Mouse (Mus musculus): ENCODE measurements at regions not wholly inside any gene's neighbourhood (a gene's known extent, or its start where the extent isn't known, plus 50 kb on each side); places are given as distances from the start of the nearest gene placed in this dataset.

DNA sequence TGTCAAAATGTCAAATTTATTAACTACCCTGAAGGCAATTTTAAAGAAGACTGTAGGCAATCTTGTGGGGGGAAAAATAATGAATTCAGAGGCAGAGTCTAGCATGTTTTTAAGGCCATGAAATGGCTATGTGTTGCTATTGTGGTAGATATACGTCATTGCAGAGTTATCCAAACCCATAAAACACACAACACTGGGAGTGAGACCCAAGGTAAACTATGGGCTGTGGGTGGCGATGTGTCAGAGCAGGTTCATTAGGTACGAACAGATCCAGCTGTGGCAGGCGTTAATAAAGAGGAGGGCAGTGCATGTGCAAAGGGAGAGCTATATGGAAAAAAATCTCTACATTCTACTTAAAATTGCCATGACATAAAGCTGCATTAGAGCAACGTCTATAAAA is 189.4 kb upstream of the Btg1 start:
- 90% methylated on average over 5 of the region's 5 CpGs for WGBS
- no peak for DNase-seq (ENCODE audit: low spot score)
- Histone ChIP-seq H3K4me3 (ENCODE audit: low read depth, low read length) (no peak overlapping the region), H3K36me3 (ENCODE audit: control insufficient read depth, insufficient read depth, low read length) (no peaks in the 10 kb centered on the region), H3K9me3 (ENCODE audit: control insufficient read depth, low read length) (no peaks in the 10 kb centered on the region), H3K27ac (ENCODE audit: low read depth, low read length) (no peak overlapping the region), H3K27me3 (ENCODE audit: control insufficient read depth, insufficient read depth, low read length) (no peaks in the 10 kb centered on the region), H3K4me1 (replicated peaks; ENCODE audit: control insufficient read depth, insufficient read depth, low read length) (no peaks in the 10 kb centered on the region), H3K9ac (ENCODE audit: low read length) (no peak overlapping the region), H3K4me2 (ENCODE audit: low read depth, low read length, severe bottlenecking) (no peak overlapping the region)
- ATAC-seq (replicated peaks; ENCODE audit: low FRiP score) = no peak

DNA sequence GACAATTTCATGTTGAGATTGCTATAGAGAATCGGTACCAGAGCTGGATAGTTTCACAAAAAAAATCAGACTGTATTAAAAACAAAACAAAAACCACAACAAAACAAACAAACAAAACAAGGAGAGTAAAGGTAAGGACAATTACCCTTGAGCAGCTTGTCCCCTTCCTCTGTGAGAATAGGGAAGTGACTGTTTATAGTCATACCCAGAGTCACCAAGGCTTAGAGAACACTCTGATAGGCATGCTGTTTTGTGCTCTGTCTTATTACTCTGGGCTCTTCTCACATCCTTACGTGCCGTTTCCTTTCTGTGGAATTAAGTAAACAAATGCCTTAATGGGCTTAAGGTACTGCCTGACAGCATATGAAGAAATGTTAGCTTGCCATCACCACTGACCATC is 186.7 kb upstream of the Btg1 start:
- WGBS = 86% methylated on average over 3 of the region's 3 CpGs
- H3K27me3 ChIP-seq (ENCODE audit: control insufficient read depth, insufficient read depth, low read length) = no peaks in the 10 kb centered on the region
- no peak overlapping the region for H3K4me3 ChIP-seq (ENCODE audit: low read depth, low read length)
- no peak overlapping the region for H3K9ac ChIP-seq (ENCODE audit: low read length)
- H3K36me3 ChIP-seq (ENCODE audit: control insufficient read depth, insufficient read depth, low read length) = no peaks in the 10 kb centered on the region
- ATAC-seq (replicated peaks; ENCODE audit: low FRiP score) (no peak), DNase-seq (ENCODE audit: low spot score) (no peak)
- H3K4me2 ChIP-seq (ENCODE audit: low read depth, low read length, severe bottlenecking) = no peak overlapping the region
- H3K27ac ChIP-seq (ENCODE audit: low read depth, low read length) = no peak overlapping the region
- H3K4me1 ChIP-seq (replicated peaks; ENCODE audit: control insufficient read depth, insufficient read depth, low read length) = no peaks in the 10 kb centered on the region
- no peaks in the 10 kb centered on the region for H3K9me3 ChIP-seq (ENCODE audit: control insufficient read depth, low read length)

- WGBS = 89% methylated on average over 6 of the region's 6 CpGs
- Histone ChIP-seq H3K27ac (ENCODE audit: low read depth, low read length) (no peak overlapping the region), H3K4me2 (ENCODE audit: low read depth, low read length, severe bottlenecking) (no peak overlapping the region), H3K4me3 (ENCODE audit: low read depth, low read length) (no peak overlapping the region), H3K9me3 (ENCODE audit: control insufficient read depth, low read length) (no peaks in the 10 kb centered on the region), H3K27me3 (ENCODE audit: control insufficient read depth, insufficient read depth, low read length) (no peaks in the 10 kb centered on the region), H3K4me1 (replicated peaks; ENCODE audit: control insufficient read depth, insufficient read depth, low read length) (no peaks in the 10 kb centered on the region), H3K36me3 (ENCODE audit: control insufficient read depth, insufficient read depth, low read length) (no peaks in the 10 kb centered on the region), H3K9ac (ENCODE audit: low read length) (no peak overlapping the region)
- DNase-seq (ENCODE audit: low spot score) = no peak
- ATAC-seq (replicated peaks; ENCODE audit: low FRiP score) = no peak
Observed at GRCm38 (mm10) chr10:96435109-96435508, 181.7 kb upstream of the Btg1 start.

- Histone ChIP-seq H3K4me2 (ENCODE audit: low read depth, low read length, severe bottlenecking) (no peak overlapping the region), H3K27ac (ENCODE audit: low read depth, low read length) (no peak overlapping the region), H3K4me1 (replicated peaks; ENCODE audit: control insufficient read depth, insufficient read depth, low read length) (no peaks in the 10 kb centered on the region), H3K27me3 (ENCODE audit: control insufficient read depth, insufficient read depth, low read length) (no peaks in the 10 kb centered on the region), H3K36me3 (ENCODE audit: control insufficient read depth, insufficient read depth, low read length) (no peaks in the 10 kb centered on the region), H3K9ac (ENCODE audit: low read length) (no peak overlapping the region), H3K4me3 (ENCODE audit: low read depth, low read length) (no peak overlapping the region), H3K9me3 (ENCODE audit: control insufficient read depth, low read length) (no peaks in the 10 kb centered on the region)
- ATAC-seq (replicated peaks; ENCODE audit: low FRiP score) (no peak), DNase-seq (ENCODE audit: low spot score) (no peak)
- 93% methylated on average over 11 of the region's 11 CpGs for WGBS
Observed at GRCm38 (mm10) chr10:96438398-96439103, 178.3 kb upstream of the Btg1 start.

DNA sequence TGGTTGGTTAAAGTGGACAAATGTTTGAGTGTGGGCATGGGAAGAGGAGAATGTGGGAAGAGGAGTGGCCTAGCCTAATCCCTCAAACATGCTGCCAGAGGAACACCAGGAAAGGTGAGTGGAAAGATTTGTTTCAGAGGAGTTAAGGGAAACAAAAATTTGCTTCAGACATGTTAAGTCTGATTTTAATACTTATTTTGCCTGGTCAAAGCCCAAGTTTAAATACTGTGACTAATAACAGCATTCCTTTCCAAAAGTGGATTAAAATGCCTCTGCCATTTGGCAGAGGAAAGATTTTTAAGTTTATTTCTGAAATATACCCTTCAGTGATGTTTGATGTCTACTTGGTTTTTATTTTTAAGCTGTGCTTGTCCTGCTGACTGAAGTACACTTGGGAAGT is 174.6 kb upstream of the Btg1 start:
- Histone ChIP-seq H3K9me3 (ENCODE audit: control insufficient read depth, low read length) (no peaks in the 10 kb centered on the region), H3K4me1 (replicated peaks; ENCODE audit: control insufficient read depth, insufficient read depth, low read length) (no peaks in the 10 kb centered on the region), H3K27me3 (ENCODE audit: control insufficient read depth, insufficient read depth, low read length) (no peaks in the 10 kb centered on the region), H3K4me3 (ENCODE audit: low read depth, low read length) (no peak overlapping the region), H3K9ac (ENCODE audit: low read length) (no peak overlapping the region), H3K27ac (ENCODE audit: low read depth, low read length) (no peak overlapping the region), H3K36me3 (ENCODE audit: control insufficient read depth, insufficient read depth, low read length) (no peaks in the 10 kb centered on the region), H3K4me2 (ENCODE audit: low read depth, low read length, severe bottlenecking) (no peak overlapping the region)
- DNase-seq (ENCODE audit: low spot score) (no peak), ATAC-seq (replicated peaks; ENCODE audit: low FRiP score) (no peak)

DNA sequence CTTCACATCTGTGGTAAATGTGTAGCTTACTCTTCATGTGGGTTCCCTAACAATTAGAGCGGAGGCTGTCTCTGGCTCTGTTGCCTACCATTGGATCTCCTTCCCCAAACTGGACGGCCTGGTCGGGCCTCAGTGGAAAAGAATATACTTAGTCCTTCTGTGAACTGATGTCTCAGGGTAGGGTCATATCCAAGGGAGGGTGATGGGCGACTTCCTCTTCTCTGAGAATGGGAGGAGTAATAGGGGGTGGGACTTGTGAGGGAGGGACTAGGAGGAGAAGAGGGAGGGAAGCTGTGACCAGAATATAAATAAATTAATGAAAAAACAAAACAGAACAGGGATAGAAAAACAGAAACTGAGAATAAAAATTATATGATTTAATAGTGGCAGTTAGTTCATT is 166.5 kb upstream of the Btg1 start:
- no peak overlapping the region for H3K27ac ChIP-seq (ENCODE audit: low read depth, low read length)
- no peak overlapping the region for H3K4me3 ChIP-seq (ENCODE audit: low read depth, low read length)
- WGBS = 94% methylated on average over 4 of the region's 4 CpGs

GRCm38 (mm10) chr10:96454857-96455256 is 161.9 kb upstream of the Btg1 start:
- H3K4me3 ChIP-seq (ENCODE audit: low read depth, low read length) = no peak overlapping the region
- H3K9ac ChIP-seq (ENCODE audit: low read length) = no peak overlapping the region
- no peaks in the 10 kb centered on the region for H3K36me3 ChIP-seq (ENCODE audit: control insufficient read depth, insufficient read depth, low read length)
- ATAC-seq (replicated peaks; ENCODE audit: low FRiP score) (no peak), DNase-seq (ENCODE audit: low spot score) (no peak)
- H3K27me3 ChIP-seq (ENCODE audit: control insufficient read depth, insufficient read depth, low read length) = no peaks in the 10 kb centered on the region
- H3K4me2 ChIP-seq (ENCODE audit: low read depth, low read length, severe bottlenecking) = no peak overlapping the region
- no peaks in the 10 kb centered on the region for H3K9me3 ChIP-seq (ENCODE audit: control insufficient read depth, low read length)
- WGBS = 93% methylated on average over 6 of the region's 6 CpGs
- no peak overlapping the region for H3K27ac ChIP-seq (ENCODE audit: low read depth, low read length)
- H3K4me1 ChIP-seq (replicated peaks; ENCODE audit: control insufficient read depth, insufficient read depth, low read length) = no peaks in the 10 kb centered on the region; the same call in 1 of the 2 replicates

More for the DNA sequence above, 166.5 kb upstream of the Btg1 start:
- Histone ChIP-seq H3K9ac (ENCODE audit: low read length) (no peak overlapping the region), H3K9me3 (ENCODE audit: control insufficient read depth, low read length) (no peaks in the 10 kb centered on the region), H3K36me3 (ENCODE audit: control insufficient read depth, insufficient read depth, low read length) (no peaks in the 10 kb centered on the region), H3K4me1 (replicated peaks; ENCODE audit: control insufficient read depth, insufficient read depth, low read length) (no peaks in the 10 kb centered on the region), H3K27me3 (ENCODE audit: control insufficient read depth, insufficient read depth, low read length) (no peaks in the 10 kb centered on the region), H3K4me2 (ENCODE audit: low read depth, low read length, severe bottlenecking) (no peak overlapping the region)
- DNase-seq (ENCODE audit: low spot score) (no peak), ATAC-seq (replicated peaks; ENCODE audit: low FRiP score) (no peak)

- Histone ChIP-seq H3K27ac (ENCODE audit: low read depth, low read length) (no peak overlapping the region), H3K9ac (ENCODE audit: low read length) (no peak overlapping the region), H3K27me3 (ENCODE audit: control insufficient read depth, insufficient read depth, low read length) (no peaks in the 10 kb centered on the region), H3K9me3 (ENCODE audit: control insufficient read depth, low read length) (no peaks in the 10 kb centered on the region), H3K4me3 (ENCODE audit: low read depth, low read length) (no peak overlapping the region), H3K4me1 (replicated peaks; ENCODE audit: control insufficient read depth, insufficient read depth, low read length) (peaks cover 2% of the 10 kb centered on the region; the same call in 1 of the 2 replicates), H3K36me3 (ENCODE audit: control insufficient read depth, insufficient read depth, low read length) (no peaks in the 10 kb centered on the region), H3K4me2 (ENCODE audit: low read depth, low read length, severe bottlenecking) (no peak overlapping the region)
- 65% methylated on average over 4 of the region's 4 CpGs for WGBS
- ATAC-seq (replicated peaks; ENCODE audit: low FRiP score) = no peak
- DNase-seq (ENCODE audit: low spot score) = no peak
Observed at GRCm38 (mm10) chr10:96458551-96458950, 158.3 kb upstream of the Btg1 start.

DNA sequence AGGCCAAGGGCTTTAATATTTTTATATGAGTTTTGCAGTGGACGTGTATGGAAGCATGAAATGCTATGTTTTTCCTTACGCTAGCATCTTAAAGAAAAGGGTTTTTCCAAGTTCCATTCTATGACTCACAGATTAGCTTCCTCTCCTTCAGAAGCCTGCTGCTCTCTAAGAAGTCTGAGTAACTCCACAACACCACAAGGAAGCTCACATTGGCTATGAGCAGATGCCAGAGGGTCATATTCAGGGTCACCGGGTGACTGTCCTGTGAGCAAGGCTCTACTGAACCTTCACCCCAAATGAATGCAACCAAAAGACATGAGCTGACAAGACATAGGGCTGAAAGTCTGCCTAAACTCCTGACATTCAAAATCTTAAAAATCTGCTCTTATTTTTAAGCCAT is 157.6 kb upstream of the Btg1 start:
- ATAC-seq (replicated peaks; ENCODE audit: low FRiP score) = no peak
- WGBS = 83% methylated on average over 3 of the region's 3 CpGs
- H3K27ac ChIP-seq (ENCODE audit: low read depth, low read length) = no peak overlapping the region

More for the DNA sequence above, 157.6 kb upstream of the Btg1 start:
- no peaks in the 10 kb centered on the region for H3K27me3 ChIP-seq (ENCODE audit: control insufficient read depth, insufficient read depth, low read length)
- H3K9ac ChIP-seq (ENCODE audit: low read length) = no peak overlapping the region
- no peak overlapping the region for H3K4me3 ChIP-seq (ENCODE audit: low read depth, low read length)
- H3K36me3 ChIP-seq (ENCODE audit: control insufficient read depth, insufficient read depth, low read length) = no peaks in the 10 kb centered on the region
- H3K4me2 ChIP-seq (ENCODE audit: low read depth, low read length, severe bottlenecking) = no peak overlapping the region
- no peaks in the 10 kb centered on the region for H3K9me3 ChIP-seq (ENCODE audit: control insufficient read depth, low read length)
- peaks cover 2% of the 10 kb centered on the region; the same call in 1 of the 2 replicates for H3K4me1 ChIP-seq (replicated peaks; ENCODE audit: control insufficient read depth, insufficient read depth, low read length)
- no peak for DNase-seq (ENCODE audit: low spot score)

Measured in forebrain, embryonic 11.5 days (tissue).